Mouse (Mus musculus) inflammation-experienced regulatory T-cells, adult 6 months (primary cell): ENCODE results near the gene Cfap97d1. TPM values are rescaled to one million over a fixed set of nuclear protein-coding genes. Genes with fewer than 3 reads are reported as not detected.

ENCODE experiments used
- ATAC-seq: one replicate; pipeline ENCODE4 v1.8.0; 2017
- polyA plus RNA-seq, 3 experiments: library from polyadenylated mRNA; unstranded; fragments of 100-300 nt; shearing (Covaris generic); gene quantifications; one replicate each; pipeline ENCODE4 v1.2.1; 2017

Gene Cfap97d1
- polyA plus RNA-seq, 3 experiments from 2014 or later, result not detected

- no peak for ATAC-seq
These were observed 55.5 kb downstream of the Cfap97d1 start for GRCm38 (mm10) chr11:102039487-102040137.

- no peak for ATAC-seq
These were observed 56.1 kb downstream of the Cfap97d1 start for GRCm38 (mm10) chr11:102040138-102040524.

GRCm38 (mm10) chr11:102040646-102041045 is 56.6 kb downstream of the Cfap97d1 start:
- ATAC-seq, result no peak

GRCm38 (mm10) chr11:102041350-102041949 is 57.4 kb downstream of the Cfap97d1 start, which contains the start of gene Cd300lg:
TSS of gene Cd300lg (plus strand) at chr11:102041509.
- no peak for ATAC-seq

Other genes with a start within 250 kb of the Cfap97d1 start
- gene Etv4, start 198.9 kb upstream of the Cfap97d1 start, polyA plus RNA-seq, result under 1 TPM in 1 of 3 experiments, not detected in 2; 0.43 TPM
- not detected for gene Meox1, start 89.9 kb upstream of the Cfap97d1 start, polyA plus RNA-seq
- not detected for gene Sost, start 17.3 kb upstream of the Cfap97d1 start, polyA plus RNA-seq
- gene Dusp3, start 2.7 kb downstream of the Cfap97d1 start, polyA plus RNA-seq, result 1 to 10 TPM; 1.1 to 4.3 (median 1.3) TPM
- gene Mpp3, start 44.2 kb downstream of the Cfap97d1 start, polyA plus RNA-seq, result under 1 TPM in 1 of 3 experiments, not detected in 2; 0.25 TPM
- under 1 TPM in 1 of 3 experiments, not detected in 2; 0.14 TPM for gene Cd300lg, start 57.2 kb downstream of the Cfap97d1 start, polyA plus RNA-seq
- gene Mpp2, start 104.2 kb downstream of the Cfap97d1 start, polyA plus RNA-seq, result 1 to 10 TPM; 1.8 to 6.9 (median 3.5) TPM
- gene Ppy, start 117.0 kb downstream of the Cfap97d1 start, polyA plus RNA-seq, result not detected
- gene Pyy, start 123.6 kb downstream of the Cfap97d1 start, polyA plus RNA-seq, result not detected
- gene Nags, start 161.2 kb downstream of the Cfap97d1 start, polyA plus RNA-seq, result under 1 TPM in 1 of 3 experiments, not detected in 2; 0.28 TPM
- 10 to 100 TPM; 11.9 to 15.3 (median 13.9) TPM for gene Tmem101, start 172.1 kb downstream of the Cfap97d1 start, polyA plus RNA-seq
- 10 to 100 TPM; 58.3 to 99.6 (median 68.0) TPM for gene Lsm12, start 201.0 kb downstream of the Cfap97d1 start, polyA plus RNA-seq
- gene G6pc3, start 205.3 kb downstream of the Cfap97d1 start, polyA plus RNA-seq, result 10 to 100 TPM; 18.7 to 39.7 (median 37.9) TPM
- gene Hdac5, start 245.9 kb downstream of the Cfap97d1 start, polyA plus RNA-seq, result 1 to 10 TPM; 6.8 to 8.2 (median 7.7) TPM